Mouse (Mus musculus): ENCODE data around the gene Shc2. TPM values are rescaled to one million over a fixed set of nuclear protein-coding genes. Genes with fewer than 3 reads are reported as not detected.
A peak's percentile ranks its signal among the peaks of the same experiment; 100 is the strongest.

The Shc2 gene
- total RNA-seq, 2 experiments from 2014 or later = 4.5 to 4.8 TPM

- DNase-seq = no peak
- intact Hi-C loops (cut with DNase I) = no loop called here
Measured at GRCm38 (mm10) chr10:79585136-79585535, 52.6 kb downstream of the Shc2 start.

- intact Hi-C loops (cut with DNase I) = no loop called here
- no peak for DNase-seq
Measured at GRCm38 (mm10) chr10:79584426-79584825, 53.3 kb downstream of the Shc2 start.

- no peak for DNase-seq
- intact Hi-C loops (cut with DNase I) = no loop called here
Measured at GRCm38 (mm10) chr10:79584021-79584420, 53.7 kb downstream of the Shc2 start.

- intact Hi-C loops (cut with DNase I) = no loop called here
- no peak for DNase-seq
Measured at GRCm38 (mm10) chr10:79581501-79581900, 56.2 kb downstream of the Shc2 start.

- DNase-seq = peak in 1 of 2 experiments; percentile 52
- intact Hi-C loops (cut with DNase I) = no loop called here
Measured at GRCm38 (mm10) chr10:79580811-79581210, 56.9 kb downstream of the Shc2 start.

- DNase-seq = no peak
- intact Hi-C loops (cut with DNase I) = no loop called here
Measured at GRCm38 (mm10) chr10:79580356-79580755, 57.4 kb downstream of the Shc2 start.

- DNase-seq = no peak
- intact Hi-C loops (cut with DNase I) = no loop called here
Measured at GRCm38 (mm10) chr10:79579781-79580180, 57.9 kb downstream of the Shc2 start.

GRCm38 (mm10) chr10:79578891-79579290, 58.8 kb downstream of the Shc2 start:
- intact Hi-C loops (cut with DNase I) = no loop called here
- DNase-seq = no peak

- DNase-seq = no peak
- intact Hi-C loops (cut with DNase I) = no loop called here
Measured at GRCm38 (mm10) chr10:79578276-79578675, 59.4 kb downstream of the Shc2 start.

- no peak for DNase-seq
- intact Hi-C loops (cut with DNase I) = no loop called here
Measured at GRCm38 (mm10) chr10:79577376-79577775, 60.3 kb downstream of the Shc2 start.

- DNase-seq = no peak
- intact Hi-C loops (cut with DNase I) = no loop called here
Measured at GRCm38 (mm10) chr10:79575754-79576153, 62.0 kb downstream of the Shc2 start.

GRCm38 (mm10) chr10:79574796-79575195, 62.9 kb downstream of the Shc2 start:
- DNase-seq = no peak
- intact Hi-C loops (cut with DNase I) = no loop called here

GRCm38 (mm10) chr10:79574350-79574749, 63.4 kb downstream of the Shc2 start:
- no peak for DNase-seq

GRCm38 (mm10) chr10:79573611-79574010, 64.1 kb downstream of the Shc2 start:
- intact Hi-C loops (cut with DNase I) = no loop called here
- DNase-seq = no peak

More at GRCm38 (mm10) chr10:79574350-79574749, 63.4 kb downstream of the Shc2 start:
- intact Hi-C loops (cut with DNase I) = no loop called here

GRCm38 (mm10) chr10:79571314-79571713, 66.4 kb downstream of the Shc2 start:
- intact Hi-C loops (cut with DNase I) = no loop called here
- DNase-seq = no peak

GRCm38 (mm10) chr10:79569921-79570320, 67.8 kb downstream of the Shc2 start:
- intact Hi-C loops (cut with DNase I) = no loop called here
- DNase-seq = no peak

Other genes with a start within 250 kb of the Shc2 start
- not detected for gene Vmn2r83, start 169.2 kb downstream of the Shc2 start, total RNA-seq (2021)
- gene Plpp2, start 104.1 kb downstream of the Shc2 start, total RNA-seq (2021) = 1 to 10 TPM; 3.4 to 6.0 TPM
- 10 to 100 TPM; 12.4 to 15.6 TPM for gene Mier2, start 82.7 kb downstream of the Shc2 start, total RNA-seq (2021)
- gene Theg, start 50.6 kb downstream of the Shc2 start, total RNA-seq (2021) = not detected
- gene C2cd4c, start 23.9 kb downstream of the Shc2 start, total RNA-seq (2021) = not detected
- not detected for gene Odf3l2, start 7.8 kb upstream of the Shc2 start, total RNA-seq (2021)
- under 1 TPM; 0.24 to 0.60 TPM for gene Madcam1, start 26.6 kb upstream of the Shc2 start, total RNA-seq (2021)
- gene Tpgs1, start 31.5 kb upstream of the Shc2 start, total RNA-seq (2021) = 10 to 100 TPM; 24.3 to 24.4 TPM
- gene Cdc34, start 44.3 kb upstream of the Shc2 start, total RNA-seq (2021) = 100 to 1,000 TPM; 152 to 159 TPM
- 1 to 10 TPM; 3.8 to 4.3 TPM for gene Gzmm, start 51.1 kb upstream of the Shc2 start, total RNA-seq (2021)
- gene Bsg, start 66.6 kb upstream of the Shc2 start, total RNA-seq (2021) = 1,000 to 10,000 TPM; 1,161 to 1,276 TPM
- 10 to 100 TPM; 22.6 to 27.6 TPM for gene Hcn2, start 78.7 kb upstream of the Shc2 start, total RNA-seq (2021)
- gene Polrmt, start 108.7 kb upstream of the Shc2 start, total RNA-seq (2021) = 10 to 100 TPM; 36.3 to 54.4 TPM
- not detected for gene Fgf22, start 117.2 kb upstream of the Shc2 start, total RNA-seq (2021)
- 10 to 100 TPM; 31.8 to 34.4 TPM for gene Rnf126, start 129.0 kb upstream of the Shc2 start, total RNA-seq (2021)
- 1 to 10 TPM; 5.8 to 7.4 TPM for gene Fstl3, start 139.4 kb upstream of the Shc2 start, total RNA-seq (2021)
- not detected for gene Prss57, start 153.0 kb upstream of the Shc2 start, total RNA-seq (2021)
- 100 to 1,000 TPM in 1 of 2 experiments, 10 to 100 TPM in 1; 90.8 to 103 TPM for gene Palm, start 155.7 kb upstream of the Shc2 start, total RNA-seq (2021)
- gene Misp, start 183.1 kb upstream of the Shc2 start, total RNA-seq (2021) = under 1 TPM; 0.22 to 0.30 TPM
- gene Ptbp1, start 216.5 kb upstream of the Shc2 start, total RNA-seq (2021) = 100 to 1,000 TPM; 144 to 145 TPM
- gene Prtn3, start 236.6 kb upstream of the Shc2 start, total RNA-seq (2021) = under 1 TPM in 1 of 2 experiments, not detected in 1; 0.55 TPM
- gene Plppr3, start 236.7 kb upstream of the Shc2 start, total RNA-seq (2021) = under 1 TPM; 0.53 to 0.89 TPM
- gene Elane, start 248.3 kb upstream of the Shc2 start, total RNA-seq (2021) = not detected

Measured in heart, postnatal 10 days (tissue).